Mouse (Mus musculus) midbrain, embryonic 16.5 days (tissue): ENCODE results near the gene Olfr1453. TPM values are rescaled to one million over a fixed set of nuclear protein-coding genes. Genes with fewer than 3 reads are reported as not detected.
"Not testable (repeated sequence)": the region's sequence is repeated elsewhere in the genome, so short reads cannot be mapped to it uniquely, and the experiment has no call there.

Source experiments
- ATAC-seq: fragments of 200-750 bp; cut with Nextera tagmentation; 2 replicates; pipeline ENCODE4 v1.8.0; 2017; ENCODE audit warnings: moderate TSS enrichment
- H3K27ac ChIP-seq: fragments of 300-500 bp; sonication (generic); 2 replicates; pipeline ENCODE4 v1.5.1; 2014; ENCODE audit warnings: mild to moderate bottlenecking, low read length, mixed read lengths
- H3K27me3 ChIP-seq: fragments of 300-500 bp; sonication (generic); 2 replicates; pipeline ENCODE4 v1.6.1; 2014; ENCODE audit warnings: low read depth, low read length, mixed read lengths; ENCODE audit not compliant: control insufficient read depth, insufficient read depth
- H3K36me3 ChIP-seq: fragments of 300-500 bp; sonication (generic); 2 replicates; pipeline ENCODE4 v1.6.1; 2014; ENCODE audit warnings: mild to moderate bottlenecking, low read length, moderate library complexity, mixed read lengths; ENCODE audit not compliant: control insufficient read depth, insufficient read depth
- H3K4me1 ChIP-seq: fragments of 300-500 bp; sonication (generic); 2 replicates; pipeline ENCODE4 v1.6.1; 2014; ENCODE audit warnings: mild to moderate bottlenecking, low read length, mixed read lengths; ENCODE audit not compliant: control insufficient read depth, insufficient read depth
- H3K4me2 ChIP-seq: fragments of 300-500 bp; sonication (generic); 2 replicates; pipeline ENCODE4 v1.6.1; 2014; ENCODE audit warnings: mild to moderate bottlenecking, low read length, mixed read lengths
- H3K4me3 ChIP-seq: fragments of 300-500 bp; sonication (generic); 2 replicates; pipeline ENCODE4 v1.5.1; 2014; ENCODE audit warnings: low read depth, mild to moderate bottlenecking, low read length, moderate library complexity, mixed read lengths
- H3K9ac ChIP-seq: fragments of 300-500 bp; sonication (generic); 2 replicates; pipeline ENCODE4 v1.6.1; 2014; ENCODE audit warnings: low read depth, low read length, mixed read lengths
- H3K9me3 ChIP-seq: fragments of 300-500 bp; sonication (generic); replicated peaks from 2 replicates; pipeline ENCODE4 v1.6.1; 2014; ENCODE audit warnings: mild to moderate bottlenecking, low read length, mixed read lengths; ENCODE audit not compliant: control insufficient read depth, poor library complexity, severe bottlenecking
- WGBS: fragments of 180-500 bp; shearing (Covaris S2); extraction: QIAGEN DNeasy Blood & Tissue Kit; methylation state at CpG from one replicate; pipeline ENCODE4 v1.1.7; 2014; 5-methylcytosine and 5-hydroxymethylcytosine counted together
- polyA plus RNA-seq: library from polyadenylated mRNA; unstranded; fragments of >200 nt; fragmentation: Nextera tagmentation; extraction: Ambion mirVana; gene quantifications from 2 replicates; pipeline ENCODE4 v1.2.1, GENCODE M21; 2015

Gene Olfr1453
- polyA plus RNA-seq = not detected in 2 replicates

- no peaks in the 10 kb centered on the region for H3K36me3 ChIP-seq
- no peak within 1 kb of the TSS for H3K27ac ChIP-seq
- WGBS = 53% methylated on average over 1 of the region's 1 CpGs
- peaks cover 5% of the 10 kb centered on the region; the same call in 1 of the 2 replicates for H3K9me3 ChIP-seq
- no peaks in the 10 kb centered on the region for H3K4me1 ChIP-seq
- no peak within 1 kb of the TSS for H3K9ac ChIP-seq
- H3K4me2 ChIP-seq = no peak within 1 kb of the TSS
- no peaks in the 10 kb centered on the region for H3K27me3 ChIP-seq
- no peak within 1 kb of the TSS for H3K4me3 ChIP-seq
- ATAC-seq = no peak
Measured at GRCm38 (mm10) chr19:13028227-13028626, at the start of gene Olfr1453. TSS of gene Olfr1453 (minus strand) at chr19:13028327.

GRCm38 (mm10) chr19:13060310-13060709 is 32.2 kb upstream of the Olfr1453 start, which contains the start of gene Olfr1454:
TSS of gene Olfr1454 (plus strand) at chr19:13060610.
- Histone ChIP-seq H3K27me3 (no peaks in the 10 kb centered on the region), H3K4me3 (no peak within 1 kb of the TSS), H3K9me3 (peaks cover 9% of the 10 kb centered on the region; the same call in 1 of the 2 replicates), H3K9ac (no peak within 1 kb of the TSS), H3K4me2 (no peak within 1 kb of the TSS), H3K27ac (no peak within 1 kb of the TSS), H3K4me1 (no peaks in the 10 kb centered on the region), H3K36me3 (no peaks in the 10 kb centered on the region)
- WGBS = 63% methylated on average over 2 of the region's 2 CpGs
- no peak for ATAC-seq

GRCm38 (mm10) chr19:12994714-12995113 is 33.4 kb downstream of the Olfr1453 start, which contains the start of gene Olfr1451:
TSS of gene Olfr1451 (plus strand) at chr19:12995014.
- Histone ChIP-seq H3K36me3 (no peaks in the 10 kb centered on the region), H3K4me3 (no peak within 1 kb of the TSS), H3K4me1 (no peaks in the 10 kb centered on the region), H3K9ac (no peak within 1 kb of the TSS), H3K27me3 (no peaks in the 10 kb centered on the region), H3K4me2 (no peak within 1 kb of the TSS), H3K9me3 (no peaks in the 10 kb centered on the region; the same call in 1 of the 2 replicates), H3K27ac (no peak within 1 kb of the TSS)
- no peak for ATAC-seq
- WGBS = 73% methylated on average over 2 of the region's 2 CpGs

GRCm38 (mm10) chr19:12992316-12992715 is 35.8 kb downstream of the Olfr1453 start:
- ATAC-seq, H3K9ac ChIP-seq, H3K36me3 ChIP-seq, H3K4me3 ChIP-seq, H3K27me3 ChIP-seq, H3K27ac ChIP-seq, H3K9me3 ChIP-seq, H3K4me2 ChIP-seq, H3K4me1 ChIP-seq: not testable (repeated sequence)
- WGBS = 91% methylated on average over 4 of the region's 4 CpGs

Other genes starting within 250 kb of the Olfr1453 start
- gene Zfp91, start 232.2 kb downstream of the Olfr1453 start, polyA plus RNA-seq = 11.0 and 12.0 TPM in 2 replicates
- 0.63 and 0.85 TPM in 2 replicates for gene Lpxn, start 232.1 kb downstream of the Olfr1453 start, polyA plus RNA-seq
- not detected in 2 replicates for gene Gm5244, start 181.6 kb downstream of the Olfr1453 start, polyA plus RNA-seq
- gene Olfr1444, start 171.0 kb downstream of the Olfr1453 start, polyA plus RNA-seq = not detected in 2 replicates
- not detected in 2 replicates for gene Olfr1445, start 144.5 kb downstream of the Olfr1453 start, polyA plus RNA-seq
- gene Olfr1446, start 134.8 kb downstream of the Olfr1453 start, polyA plus RNA-seq = not detected in 2 replicates
- gene Olfr1447, start 124.6 kb downstream of the Olfr1453 start, polyA plus RNA-seq = not detected in 2 replicates
- not detected in 2 replicates for gene Olfr1448, start 103.9 kb downstream of the Olfr1453 start, polyA plus RNA-seq
- not detected in 2 replicates for gene Olfr1449, start 97.5 kb downstream of the Olfr1453 start, polyA plus RNA-seq
- gene Olfr1450, start 78.1 kb downstream of the Olfr1453 start, polyA plus RNA-seq = not detected in 2 replicates
- gene Olfr1451, start 33.3 kb downstream of the Olfr1453 start, polyA plus RNA-seq = not detected in 2 replicates
- not detected in 2 replicates for gene Olfr1454, start 32.3 kb upstream of the Olfr1453 start, polyA plus RNA-seq
- gene Olfr1457, start 69.6 kb upstream of the Olfr1453 start, polyA plus RNA-seq = not detected in 2 replicates
- gene Olfr1458, start 78.4 kb upstream of the Olfr1453 start, polyA plus RNA-seq = not detected in 2 replicates
- not detected in 2 replicates for gene Olfr1459, start 121.2 kb upstream of the Olfr1453 start, polyA plus RNA-seq
- not detected in 2 replicates for gene Olfr1461, start 134.7 kb upstream of the Olfr1453 start, polyA plus RNA-seq
- not detected in 2 replicates for gene Olfr1462, start 157.4 kb upstream of the Olfr1453 start, polyA plus RNA-seq
- gene Olfr1463, start 203.0 kb upstream of the Olfr1453 start, polyA plus RNA-seq = not detected in 2 replicates